Mouse (Mus musculus) B cell, adult 2 months (primary cell): Measurements from ENCODE around the gene Stim2.

ENCODE experiments used
- DNase-seq, 2 experiments: peaks; one replicate each; pipeline ENCODE4 v3.0.0; 2022

Gene Stim2

DNA sequence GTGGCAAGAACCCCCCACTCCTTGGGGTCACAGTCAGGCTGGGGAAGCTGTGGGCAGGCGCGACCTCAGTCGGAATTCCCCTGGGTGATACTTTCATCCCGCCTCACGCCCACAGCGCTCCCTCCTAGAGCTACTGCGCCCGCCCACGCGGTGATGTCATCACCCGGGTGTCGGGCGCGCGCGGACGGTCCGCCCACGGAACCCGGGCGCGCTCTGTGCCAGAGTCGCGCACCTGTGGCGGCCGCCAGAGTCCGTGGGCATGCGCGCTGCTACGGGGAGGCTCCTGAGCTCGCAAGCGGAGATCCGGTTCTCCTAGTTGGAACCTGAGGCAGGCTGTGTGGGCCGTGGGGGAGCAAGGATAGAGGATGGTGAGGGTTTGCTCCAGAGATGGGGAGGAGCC, 3.0 kb upstream of the Stim2 start:
- peak; percentile 91 to 94 for DNase-seq

DNA sequence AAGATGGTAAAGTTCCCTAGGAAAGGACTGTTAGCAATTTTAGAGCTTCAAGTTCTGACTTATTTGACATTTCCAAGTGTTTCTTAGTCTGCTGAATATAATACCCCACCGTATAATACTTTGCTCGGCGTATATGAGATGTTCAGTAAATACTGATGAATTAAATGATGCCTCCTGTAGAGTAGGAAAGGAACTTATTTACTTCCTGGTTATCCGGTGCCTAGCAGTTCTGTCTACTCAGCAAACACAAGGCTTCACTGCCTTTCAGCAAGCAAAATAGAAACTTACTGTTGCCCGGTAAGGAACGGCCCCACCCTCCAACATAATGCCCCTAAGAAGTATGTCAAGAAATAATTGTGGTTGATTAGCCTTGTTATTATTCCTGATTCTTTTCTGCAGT, 1.5 kb upstream of the Stim2 start:
- DNase-seq, result no peak

- DNase-seq, result peak; percentile 75 to 76
These were observed 603 bp downstream of the Stim2 start for GRCm38 (mm10) chr5:53998743-53999460.

DNA sequence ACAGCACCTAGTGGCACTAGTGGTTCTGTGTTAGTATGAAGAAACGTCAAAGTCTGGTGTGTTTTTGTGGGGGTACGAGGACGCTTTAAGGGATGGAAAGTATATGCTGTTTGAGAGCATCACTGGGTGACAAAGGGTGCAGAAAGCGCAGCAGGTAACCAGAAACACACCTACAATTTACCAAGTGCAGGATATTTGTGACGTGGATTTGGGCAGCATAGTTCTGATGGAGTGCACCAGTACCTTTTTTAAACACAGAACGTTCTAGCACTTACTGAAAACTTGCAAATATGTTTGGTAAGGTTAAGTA, 1.1 kb downstream of the Stim2 start:
- DNase-seq, result no peak

DNA sequence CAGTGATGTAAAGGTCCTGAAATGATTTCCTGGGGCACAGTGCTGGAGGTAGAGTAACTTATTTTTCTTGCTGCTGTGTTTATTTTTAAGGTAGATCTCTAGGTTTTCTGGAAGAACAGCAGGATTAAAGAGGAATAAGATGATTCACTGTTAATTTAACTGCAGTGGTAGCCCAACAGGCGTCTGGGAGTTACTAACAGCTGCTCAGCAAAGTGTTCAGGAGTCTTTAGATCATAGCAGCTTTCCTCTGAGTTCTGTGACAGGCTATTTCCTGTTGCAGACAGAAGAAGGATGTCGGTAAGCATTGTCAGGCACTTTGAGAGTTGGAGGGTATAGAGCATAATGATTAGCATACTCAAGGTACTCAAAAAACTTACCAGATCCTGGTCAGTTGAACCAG, 1.5 kb downstream of the Stim2 start:
- peak in 1 of 2 experiments; percentile 18 for DNase-seq

- no peak for DNase-seq
These were observed 2.7 kb downstream of the Stim2 start for GRCm38 (mm10) chr5:54001021-54001420.

- DNase-seq, result no peak
These were observed 7.0 kb downstream of the Stim2 start for GRCm38 (mm10) chr5:54005111-54005864.

- DNase-seq, result no peak
These were observed 7.5 kb downstream of the Stim2 start for GRCm38 (mm10) chr5:54005865-54006225.

- DNase-seq, result no peak
These were observed 8.5 kb downstream of the Stim2 start for GRCm38 (mm10) chr5:54006845-54007244.

- DNase-seq, result no peak
These were observed 9.3 kb downstream of the Stim2 start for GRCm38 (mm10) chr5:54007617-54008016.

- no peak for DNase-seq
These were observed 15.0 kb downstream of the Stim2 start for GRCm38 (mm10) chr5:54013271-54013670.

DNA sequence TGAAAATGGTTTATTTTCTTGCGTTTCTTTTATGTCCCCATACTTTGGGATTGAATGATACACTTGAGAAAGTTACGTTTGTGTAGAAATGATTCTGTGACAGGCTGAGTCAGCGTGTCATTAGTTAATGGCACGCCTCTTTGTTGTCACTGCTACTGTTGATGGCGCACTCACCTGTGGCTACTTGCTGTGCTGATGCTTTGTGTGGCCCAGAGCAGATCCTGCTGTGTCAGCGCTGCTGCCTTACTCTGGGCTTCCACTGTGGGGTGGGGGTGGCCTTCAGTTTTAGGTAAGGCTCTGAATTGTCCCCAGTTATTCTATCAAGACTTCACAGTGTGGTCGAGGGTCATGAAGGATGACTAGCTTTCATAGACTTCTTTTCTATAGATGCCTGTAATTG, 18.8 kb downstream of the Stim2 start:
- DNase-seq, result no peak

GRCm38 (mm10) chr5:54018856-54019255, 20.6 kb downstream of the Stim2 start:
- no peak for DNase-seq

DNA sequence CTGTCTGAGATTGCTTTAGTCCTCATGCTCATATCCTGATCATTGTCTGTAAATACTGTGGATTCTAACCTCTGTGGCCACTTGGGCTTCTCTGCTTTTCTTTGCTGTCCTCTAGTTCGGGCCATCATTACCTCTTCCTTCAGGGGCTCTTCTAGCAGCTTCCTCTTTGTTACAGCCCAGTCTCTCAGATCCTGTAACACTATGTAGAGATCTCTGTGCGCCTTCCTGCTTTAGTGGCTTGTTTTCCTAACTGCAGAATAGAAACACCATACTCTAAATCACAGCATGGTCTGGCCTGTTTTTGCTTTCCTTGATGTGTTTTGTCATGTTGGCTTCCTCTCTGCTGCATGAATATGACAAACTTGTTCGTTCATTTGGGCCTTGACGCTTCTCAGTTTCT, 21.2 kb downstream of the Stim2 start:
- DNase-seq, result peak; percentile 40 to 42

DNA sequence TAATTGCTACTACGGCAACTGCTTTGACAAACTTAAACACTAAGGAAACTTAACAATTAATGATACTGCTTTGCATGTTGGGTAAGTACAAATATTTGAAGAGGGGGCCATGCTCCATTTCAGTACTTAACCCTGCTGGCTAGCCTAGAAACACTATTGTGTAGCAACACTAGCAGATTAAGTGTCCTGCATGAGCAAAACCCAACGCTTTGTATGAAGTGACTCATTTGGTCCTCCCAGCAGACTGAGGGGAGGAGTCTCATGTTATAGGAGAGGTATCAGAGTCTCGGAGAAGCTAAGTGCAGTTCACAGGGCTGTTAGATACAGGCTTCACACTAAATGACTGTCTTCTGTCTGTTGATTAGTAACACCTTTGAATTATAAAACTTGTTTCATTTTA, 26.3 kb downstream of the Stim2 start:
- no peak for DNase-seq

DNA sequence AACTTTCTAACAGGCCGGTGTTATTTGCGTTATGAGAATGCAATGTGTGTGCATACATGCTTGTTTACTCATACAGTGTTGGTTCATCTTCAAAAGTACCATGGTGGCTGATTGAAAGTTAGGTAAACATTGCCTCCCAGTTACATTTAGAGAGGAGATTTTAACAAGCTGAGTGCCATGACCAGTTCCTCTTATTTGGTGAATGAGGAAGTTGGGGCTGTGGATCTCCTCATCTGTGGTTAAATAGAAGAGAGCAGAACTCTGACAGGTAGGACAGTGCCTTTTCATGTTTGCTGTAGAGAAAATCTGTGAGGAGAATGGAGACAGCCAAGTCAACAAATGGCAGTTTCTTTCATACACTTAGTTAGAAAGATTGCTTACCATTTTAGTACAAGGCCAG, 27.3 kb downstream of the Stim2 start:
- DNase-seq, result peak; percentile 62 to 71

GRCm38 (mm10) chr5:54033217-54033616, 34.9 kb downstream of the Stim2 start:
- no peak for DNase-seq

- DNase-seq, result no peak
These were observed 36.4 kb downstream of the Stim2 start for GRCm38 (mm10) chr5:54034680-54035079.

DNA sequence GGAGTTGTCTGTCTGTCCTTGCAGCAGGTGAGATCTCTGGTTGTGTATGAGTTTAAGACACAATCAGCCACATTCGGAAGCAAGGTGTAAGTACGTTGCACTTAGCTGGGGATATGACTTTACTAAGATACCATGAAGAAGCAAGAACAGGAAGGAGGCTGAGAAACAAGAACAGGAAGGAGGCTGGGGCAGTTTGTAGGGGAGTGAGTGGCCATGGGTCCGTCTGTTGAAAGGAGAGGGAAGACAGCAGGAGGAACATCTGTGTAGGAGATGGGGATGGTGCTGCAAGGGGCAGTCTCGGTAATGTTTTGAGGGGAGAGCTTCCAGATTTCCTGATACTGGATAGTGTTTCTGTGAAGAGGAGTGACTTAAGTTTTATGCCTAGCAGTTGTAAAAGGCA, 40.3 kb downstream of the Stim2 start:
- DNase-seq, result no peak

DNA sequence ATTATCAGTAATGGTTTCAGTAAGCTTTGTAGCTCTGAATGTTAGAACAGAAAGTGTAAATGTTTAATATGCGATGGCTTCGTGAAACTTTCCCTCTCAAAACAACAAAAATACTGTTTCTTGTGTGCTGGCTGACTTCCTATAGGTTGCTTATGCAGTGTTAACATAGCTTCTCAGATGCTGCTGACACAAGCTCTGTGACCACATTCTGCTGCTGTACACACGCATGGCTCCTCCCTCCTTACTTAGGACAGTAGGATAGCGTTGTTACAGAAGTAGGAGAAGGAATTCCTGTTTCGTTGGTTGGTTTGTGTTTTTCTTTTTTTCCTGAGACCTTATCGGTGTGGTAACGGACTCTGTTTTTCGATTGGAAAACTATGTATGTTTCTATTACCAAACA, 42.2 kb downstream of the Stim2 start:
- no peak for DNase-seq

- DNase-seq, result no peak
These were observed 43.7 kb downstream of the Stim2 start for GRCm38 (mm10) chr5:54042013-54042412.

- DNase-seq, result peak; percentile 42 to 49
These were observed 47.2 kb downstream of the Stim2 start for GRCm38 (mm10) chr5:54045523-54045922.

DNA sequence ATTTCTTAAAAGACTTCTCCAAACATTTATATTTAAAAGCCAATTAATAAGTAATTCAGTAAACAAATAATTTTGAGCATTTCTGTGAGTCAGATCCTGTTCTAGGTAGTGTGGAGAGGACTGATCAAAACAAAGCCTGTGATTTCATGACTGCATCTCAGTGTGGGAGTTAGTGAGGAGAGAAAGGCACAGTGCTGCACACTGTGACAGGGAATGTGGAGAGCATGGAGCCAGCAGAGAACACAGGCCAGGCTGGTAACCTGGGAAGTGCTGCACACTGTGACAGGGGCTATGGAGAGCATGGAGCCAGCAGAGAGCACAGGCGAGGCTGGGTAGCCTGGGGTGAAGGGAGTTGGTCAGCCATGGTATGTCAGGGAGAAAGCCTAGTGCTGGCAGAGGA, 48.1 kb downstream of the Stim2 start:
- DNase-seq, result no peak

DNA sequence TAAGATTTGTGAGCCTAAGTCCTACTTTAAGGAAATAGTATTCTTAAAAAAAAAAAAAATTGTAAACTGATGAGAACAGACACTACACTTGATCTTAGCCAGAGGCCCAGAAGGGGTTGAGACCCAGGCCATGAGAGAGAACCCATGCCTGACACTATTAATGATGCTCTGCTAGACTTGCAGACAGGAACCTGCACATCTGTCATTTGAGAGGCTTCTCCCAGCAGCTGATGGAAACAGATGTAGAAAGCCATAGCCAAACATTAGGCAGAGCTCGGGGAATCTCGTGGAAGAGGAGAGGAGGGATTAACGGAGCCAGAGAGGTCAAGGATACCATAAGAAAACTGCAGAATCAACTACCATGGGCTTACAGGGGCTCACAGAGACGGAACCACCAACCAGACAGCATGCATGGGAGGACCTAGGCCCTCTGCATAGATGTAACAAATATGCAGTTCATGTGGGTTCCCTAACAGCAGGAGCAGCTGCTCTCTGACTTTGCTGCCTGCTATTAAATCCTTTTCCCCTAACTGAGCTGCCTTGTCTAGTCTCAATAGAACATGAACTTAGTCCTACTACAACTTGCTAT, 50.9 kb downstream of the Stim2 start:
- DNase-seq, result no peak
